Mouse (Mus musculus): ENCODE measurements around the gene Arhgap23. TPM values are rescaled to one million over a fixed set of nuclear protein-coding genes. Genes with fewer than 3 reads are reported as not detected.

Arhgap23 gene
- polyA plus RNA-seq, 1 experiment: 31.5 TPM

GRCm38 (mm10) chr11:97548757-97549156 is 133.4 kb downstream of the Arhgap23 start:
- no peak for DNase-seq (ENCODE audit: low read depth)

Other genes with a start within 250 kb of the Arhgap23 start
- gene Kpnb1, start 227.7 kb upstream of the Arhgap23 start, polyA plus RNA-seq (2012; rRNA removed): 40.4 and 42.5 TPM in 2 replicates
- gene Npepps, start 134.9 kb upstream of the Arhgap23 start, polyA plus RNA-seq (2012; rRNA removed): 20.4 and 24.7 TPM in 2 replicates
- 12.2 and 12.3 TPM in 2 replicates for gene Mrpl45, start 99.8 kb upstream of the Arhgap23 start, polyA plus RNA-seq (2012; rRNA removed)
- 0.39 and 0.76 TPM in 2 replicates for gene Gpr179, start 63.5 kb upstream of the Arhgap23 start, polyA plus RNA-seq (2012; rRNA removed)
- gene Socs7, start 53.0 kb upstream of the Arhgap23 start, polyA plus RNA-seq (2012; rRNA removed): 7.9 and 9.0 TPM in 2 replicates
- 0.07 and 0.24 TPM in 2 replicates for gene 4933428G20Rik, start 84.8 kb downstream of the Arhgap23 start, polyA plus RNA-seq (2012; rRNA removed)
- gene Srcin1, start 160.7 kb downstream of the Arhgap23 start, polyA plus RNA-seq (2012; rRNA removed): 0.77 and 1.2 TPM in 2 replicates
- gene Epop, start 214.2 kb downstream of the Arhgap23 start, polyA plus RNA-seq (2012; rRNA removed): 0.51 and 0.62 TPM in 2 replicates
- 24.5 and 28.8 TPM in 2 replicates for gene Mllt6, start 247.9 kb downstream of the Arhgap23 start, polyA plus RNA-seq (2012; rRNA removed)